Mouse (Mus musculus): ENCODE data around the gene Pald1.

GRCm38 (mm10) chr10:61416561-61416960, 33.2 kb upstream of the Pald1 start:
- TF ChIP-seq CTCF (IDR thresholded peaks at IDR 0.05; ENCODE audit: low read depth, low read length) (no peak), POLR2A (IDR thresholded peaks at IDR 0.05; ENCODE audit: borderline replicate concordance, low read depth, low read length) (no peak)
